Mouse (Mus musculus) urinary bladder, postnatal 36 days (tissue): Measurements from ENCODE around the gene Gm12800.
"Not testable (repeated sequence)": the region's sequence is repeated elsewhere in the genome, so short reads cannot be mapped to it uniquely, and the experiment has no call there.

Experiments
- DNase-seq, 2 experiments: peaks; one replicate each; pipeline ENCODE4 v3.0.0; 2022; ENCODE audit warnings: low spot score in 2 of 2, mixed read lengths in 1 of 2

Gene Gm12800

DNA sequence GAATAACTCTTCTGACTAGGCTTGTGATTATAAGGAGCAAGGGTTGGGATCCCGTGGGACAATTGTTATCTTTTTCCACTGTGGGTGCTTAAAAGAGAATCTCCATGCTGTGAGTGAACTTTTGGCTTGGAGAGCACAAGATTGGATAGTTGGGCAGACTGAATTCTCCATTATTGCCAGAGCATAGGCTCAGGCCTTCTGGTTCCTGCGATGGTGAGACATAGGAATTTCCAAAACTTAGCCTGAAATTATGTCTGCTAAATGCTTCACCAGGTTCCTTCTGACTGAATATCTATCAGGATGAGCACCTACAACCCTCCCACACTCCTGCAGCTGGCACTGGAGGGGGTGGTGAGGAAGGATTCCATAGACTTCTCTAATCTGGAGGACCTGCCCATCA is at the start of gene Gm12800:
Gm12800 (plus strand) TSS at position 301 of the 400 bp plus-strand sequence.
- DNase-seq, result not testable (repeated sequence)

DNA sequence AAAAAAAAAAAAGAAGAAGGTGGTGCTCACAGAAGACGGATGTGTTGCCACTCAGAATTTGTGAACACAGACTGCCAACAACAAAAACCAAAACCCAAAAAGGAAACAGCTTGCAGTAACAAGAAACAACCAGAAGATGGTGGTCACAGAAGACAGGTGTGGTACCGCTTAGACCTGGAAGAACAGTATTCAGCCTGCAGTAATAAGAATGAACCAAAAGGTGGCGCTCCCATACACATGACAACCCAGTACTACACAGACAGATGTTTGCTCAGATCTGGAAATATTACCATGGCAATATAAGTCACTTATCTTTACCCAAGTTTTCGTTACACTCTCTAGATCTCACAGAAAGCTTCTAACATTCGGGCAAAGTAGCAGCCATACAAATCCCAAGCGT is 48.0 kb upstream of the Gm12800 start:
- DNase-seq, result no peak

DNA sequence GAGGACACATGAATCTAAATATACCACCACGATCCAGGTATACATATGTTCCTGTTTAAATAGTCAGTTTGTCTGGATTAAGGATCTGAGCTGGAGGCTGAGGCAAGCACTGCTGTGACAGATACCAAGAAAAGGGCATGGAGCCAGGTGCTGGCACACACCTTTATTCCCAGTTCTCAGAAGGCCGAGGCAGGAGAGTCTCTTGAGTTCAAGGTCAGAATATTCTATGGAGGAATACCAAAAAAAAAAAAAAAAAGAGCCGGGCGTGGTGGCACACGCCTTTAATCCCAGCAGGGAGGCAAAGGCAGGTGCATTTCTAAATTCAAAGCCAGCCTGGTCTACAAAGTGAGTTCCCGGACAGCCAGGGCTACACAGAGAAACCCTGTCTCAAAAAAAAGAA is 46.6 kb upstream of the Gm12800 start:
- DNase-seq, result no peak

DNA sequence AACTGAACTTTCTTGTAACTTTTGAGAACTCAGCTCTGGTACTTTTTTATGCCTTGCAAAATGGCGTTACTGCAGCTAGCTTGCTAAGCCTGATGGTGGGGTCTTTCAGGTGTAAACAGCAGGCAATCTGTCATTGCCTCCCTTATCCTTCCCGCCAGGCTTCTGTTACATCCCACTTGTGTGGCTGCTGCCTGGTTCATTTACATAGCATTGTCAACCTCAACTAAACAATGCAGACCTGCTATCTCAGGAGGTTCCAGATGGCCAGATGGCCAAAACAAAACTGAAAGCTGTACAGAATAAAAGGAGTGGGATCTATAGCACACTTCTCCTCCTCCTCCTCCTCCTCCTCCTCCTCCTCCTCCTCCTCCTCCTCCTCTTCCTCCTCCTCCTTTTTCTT is 36.9 kb upstream of the Gm12800 start:
- DNase-seq, result not testable (repeated sequence)

- DNase-seq, result not testable (repeated sequence)
Observed at GRCm38 (mm10) chr4:101875687-101876086, 33.2 kb upstream of the Gm12800 start.

DNA sequence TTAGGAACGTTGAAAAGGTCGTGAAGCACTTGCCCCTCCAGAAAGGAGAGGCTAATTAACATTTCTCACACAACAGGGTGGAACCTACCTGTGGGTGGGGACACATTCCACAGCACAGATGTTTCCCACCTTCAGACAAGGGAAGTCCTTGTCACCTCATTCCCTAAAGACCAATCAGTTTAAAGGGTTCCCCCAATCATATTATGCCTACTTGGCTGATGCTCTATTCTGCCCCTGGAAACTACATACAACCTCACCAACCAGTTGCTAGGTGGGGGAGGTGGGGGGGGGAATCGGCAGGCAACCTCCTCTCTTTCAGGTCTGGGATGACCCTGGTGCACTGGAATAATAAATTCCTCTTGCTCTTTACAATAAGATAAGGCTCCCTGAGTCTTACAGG is 25.3 kb upstream of the Gm12800 start:
- no peak for DNase-seq

DNA sequence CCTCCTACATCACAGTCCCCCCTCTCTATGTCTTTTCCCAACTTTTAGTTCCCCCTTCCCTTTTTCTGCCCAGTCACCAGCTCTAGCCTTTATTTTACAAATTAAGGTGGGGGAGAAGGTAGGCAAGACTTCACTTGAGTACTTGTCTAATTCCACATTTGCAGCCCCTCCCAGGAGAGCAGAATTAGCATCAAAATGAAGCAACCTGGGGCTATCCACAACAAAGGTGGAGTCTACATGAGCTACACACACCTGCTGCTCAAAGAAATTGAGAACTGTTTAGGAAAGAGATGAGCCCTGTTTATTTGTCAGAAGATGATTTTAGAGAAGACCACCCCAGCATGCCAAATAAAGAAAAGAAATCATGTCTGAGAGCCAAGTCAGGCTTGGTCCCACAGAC is 19.5 kb upstream of the Gm12800 start:
- no peak for DNase-seq

GRCm38 (mm10) chr4:101893656-101894420 is 15.1 kb upstream of the Gm12800 start, which contains the start of gene C130073F10Rik:
Gene C130073F10Rik (minus strand): TSS chr4:101893789.
- no peak for DNase-seq

- DNase-seq, result not testable (repeated sequence)
Observed at GRCm38 (mm10) chr4:101940107-101940506, 31.2 kb downstream of the Gm12800 start, which contains the start of gene Gm12794. Gene Gm12794 (plus strand): TSS chr4:101940407.
